Mouse (Mus musculus): ENCODE measurements around the gene Nt5c.

DNA sequence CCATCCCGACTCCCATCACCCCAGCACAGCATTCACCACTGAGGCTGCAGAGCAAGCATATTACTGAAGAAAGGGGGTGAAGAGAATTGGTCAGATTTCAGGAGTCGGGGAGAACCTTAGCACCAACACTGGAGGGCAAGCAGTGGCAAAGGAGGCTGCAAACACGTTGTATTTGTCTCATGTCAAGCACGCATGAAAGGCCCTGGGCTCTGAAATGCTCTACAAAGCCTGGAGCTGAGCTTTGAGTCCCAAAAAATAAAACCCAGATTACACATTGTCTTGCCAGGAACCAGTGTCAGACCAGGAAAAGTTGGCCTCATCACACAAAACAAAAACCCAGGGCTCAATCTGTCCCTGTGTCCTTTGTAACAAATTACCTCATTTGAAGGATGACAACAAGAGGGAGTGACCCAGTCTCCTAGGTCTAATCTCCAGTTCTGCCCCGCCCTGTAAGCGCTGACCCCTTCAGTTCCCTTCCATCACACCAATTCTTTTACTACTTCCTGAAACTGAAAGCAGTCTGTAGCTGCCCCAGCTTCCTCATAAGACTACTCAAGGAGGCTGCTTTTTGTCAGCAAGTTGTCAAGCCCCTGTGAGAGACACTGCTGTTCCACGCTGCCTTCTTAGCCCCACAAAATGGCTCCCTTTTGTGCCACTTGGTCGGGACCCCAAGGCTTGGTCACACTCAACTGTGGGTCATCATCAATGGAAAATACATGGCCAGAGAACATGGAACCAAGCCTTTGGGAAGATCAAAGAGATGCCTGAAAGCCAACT lies 20.9 kb upstream of the Nt5c start:
- TF ChIP-seq MYC (IDR thresholded peaks at IDR 0.05; ENCODE audit: low read depth, low read length), result no peak
- no peak; the same call in 1 of the 2 replicates for TF ChIP-seq SMC3 (IDR thresholded peaks at IDR 0.05; ENCODE audit: low read depth, low read length)

Data from MEL (cell line).